In genomic region chr16:79398476-79398875, GRCm38 (mm10) we compare ENCODE assay signal across 23 mouse cellular contexts.
"Had no signal": no experiment of that assay in that cellular context is flagged by ENCODE, and none has a peak within 500 bp of the region (broad histone marks: within the 10 kb centered on the region; RNA-seq: fewer than 3 reads in every experiment).

No protein-coding gene starts in this region.

- H3K36me3 ChIP-seq: heart, embryonic 13.5 days; heart, embryonic 15.5 days; hindbrain, embryonic 13.5 days; hindbrain, embryonic 15.5 days; limb, embryonic 10.5 days; limb, embryonic 12.5 days; liver, embryonic 13.5 days had no signal

- H3K4me2 ChIP-seq: heart, embryonic 11.5 days; heart, embryonic 13.5 days; heart, embryonic 15.5 days; hindbrain, embryonic 13.5 days; hindbrain, embryonic 15.5 days; limb, embryonic 12.5 days; liver, embryonic 11.5 days; liver, embryonic 13.5 days had no signal

- H3K4me1 ChIP-seq: heart, embryonic 15.5 days; hindbrain, embryonic 13.5 days; hindbrain, embryonic 15.5 days; limb, embryonic 10.5 days; limb, embryonic 12.5 days; liver, embryonic 13.5 days had no signal

- H3K4me3 ChIP-seq: heart, adult 2 months; heart, embryonic 13.5 days; heart, embryonic 15.5 days; hindbrain, embryonic 13.5 days; hindbrain, embryonic 15.5 days; layer of hippocampus, adult 2 months; left cerebral cortex, adult 2 months; limb, embryonic 10.5 days; limb, embryonic 12.5 days; liver, embryonic 13.5 days had no signal

- DNase-seq: gastrocnemius, postnatal 14 days; gastrocnemius, postnatal 36 days; heart, adult 11 months; heart, adult 2 months; kidney, adult 18-20 months; kidney, adult 8-10 months; kidney, postnatal 10 days; kidney, postnatal 25 days; kidney, postnatal 4 days; liver; liver, embryonic 13.5 days had no signal

- H3K9ac ChIP-seq: heart, embryonic 13.5 days; heart, embryonic 15.5 days; hindbrain, embryonic 13.5 days; hindbrain, embryonic 15.5 days; limb, embryonic 12.5 days; liver, embryonic 13.5 days had no signal

- H3K27ac ChIP-seq: heart, adult 2 months; heart, embryonic 13.5 days; heart, embryonic 15.5 days; hindbrain, embryonic 13.5 days; hindbrain, embryonic 15.5 days; hindbrain, postnatal 0 days; layer of hippocampus, adult 2 months; left cerebral cortex, adult 2 months; limb, embryonic 10.5 days; limb, embryonic 12.5 days; liver, embryonic 13.5 days had no signal

- H3K27me3 ChIP-seq: heart, embryonic 13.5 days; heart, embryonic 15.5 days; hindbrain, embryonic 13.5 days; hindbrain, embryonic 15.5 days; limb, embryonic 12.5 days; liver, embryonic 13.5 days had no signal

- H3K9me3 ChIP-seq: heart, embryonic 13.5 days; heart, embryonic 15.5 days; hindbrain, embryonic 13.5 days; hindbrain, embryonic 15.5 days; limb, embryonic 10.5 days; limb, embryonic 12.5 days; liver, embryonic 13.5 days had no signal

- ATAC-seq: hindbrain, postnatal 0 days; intestine, postnatal 0 days had no signal
